Mouse (Mus musculus): ENCODE measurements around the gene Plekhj1. TPM values are rescaled to one million over a fixed set of nuclear protein-coding genes. Genes with fewer than 3 reads are reported as not detected.

The Plekhj1 gene
- polyA plus RNA-seq, 1 experiment from 2014 or later = 151 TPM

GRCm38 (mm10) chr10:80808099-80808984 is 9.9 kb upstream of the Plekhj1 start:
- peak; percentile 91 for DNase-seq (ENCODE audit: low spot score, missing footprints)

GRCm38 (mm10) chr10:80807057-80807627 is 8.7 kb upstream of the Plekhj1 start:
- peaks cover 24% of the 10 kb centered on the region for H3K36me3 ChIP-seq (ENCODE audit: control insufficient read depth, insufficient read depth, low read length)
- under 1% methylated on average over 58 of the region's 58 CpGs for WGBS
- H3K4me1 ChIP-seq (ENCODE audit: control insufficient read depth, insufficient read depth, low read length) = peaks cover 25% of the 10 kb centered on the region
- peaks cover 30% of the 10 kb centered on the region for H3K27me3 ChIP-seq (ENCODE audit: control insufficient read depth, insufficient read depth, low read length)
- H3K4me2 ChIP-seq = peak overlapping the region; percentile 91
- peak overlapping the region; percentile 40 for H3K4me3 ChIP-seq (ENCODE audit: low read depth, low read length)
- ATAC-seq (ENCODE audit: low FRiP score) = peak; percentile 82
- H3K9ac ChIP-seq (ENCODE audit: low read length) = peak overlapping the region; percentile 75
- H3K9me3 ChIP-seq (ENCODE audit: control insufficient read depth, low read length) = no peaks in the 10 kb centered on the region
- DNase-seq (ENCODE audit: low spot score, missing footprints) = peak; percentile 96
- peak overlapping the region; percentile 20; the same call in 1 of the 2 replicates for H3K27ac ChIP-seq (ENCODE audit: low read depth, low read length)

More at GRCm38 (mm10) chr10:80808099-80808984, 9.9 kb upstream of the Plekhj1 start:
- Histone ChIP-seq H3K4me2 (peak overlapping the region; percentile 29; the same call in 1 of the 2 replicates), H3K4me3 (ENCODE audit: low read depth, low read length) (peak overlapping the region; percentile 6; the same call in 1 of the 2 replicates), H3K4me1 (ENCODE audit: control insufficient read depth, insufficient read depth, low read length) (peaks cover 25% of the 10 kb centered on the region), H3K36me3 (ENCODE audit: control insufficient read depth, insufficient read depth, low read length) (peaks cover 13% of the 10 kb centered on the region), H3K27me3 (ENCODE audit: control insufficient read depth, insufficient read depth, low read length) (peaks cover 30% of the 10 kb centered on the region), H3K27ac (ENCODE audit: low read depth, low read length) (no peak overlapping the region), H3K9ac (ENCODE audit: low read length) (peak overlapping the region; percentile 24; the same call in 1 of the 2 replicates), H3K9me3 (ENCODE audit: control insufficient read depth, low read length) (no peaks in the 10 kb centered on the region)
- 20% methylated on average over 40 of the region's 40 CpGs for WGBS
- ATAC-seq (ENCODE audit: low FRiP score) = no peak

- Histone ChIP-seq H3K27me3 (ENCODE audit: control insufficient read depth, insufficient read depth, low read length) (peaks cover 30% of the 10 kb centered on the region), H3K9me3 (ENCODE audit: control insufficient read depth, low read length) (no peaks in the 10 kb centered on the region), H3K27ac (ENCODE audit: low read depth, low read length) (no peak overlapping the region; the same call in 1 of the 2 replicates), H3K36me3 (ENCODE audit: control insufficient read depth, insufficient read depth, low read length) (peaks cover 24% of the 10 kb centered on the region), H3K4me2 (peak overlapping the region; percentile 91), H3K4me3 (ENCODE audit: low read depth, low read length) (peak overlapping the region; percentile 40), H3K4me1 (ENCODE audit: control insufficient read depth, insufficient read depth, low read length) (peaks cover 25% of the 10 kb centered on the region), H3K9ac (ENCODE audit: low read length) (peak overlapping the region; percentile 75)
- ATAC-seq (ENCODE audit: low FRiP score) (peak; percentile 8; the same call in 1 of the 2 replicates), DNase-seq (ENCODE audit: low spot score, missing footprints) (no peak)
- WGBS = 37% methylated on average over 34 of the region's 34 CpGs
Measured at GRCm38 (mm10) chr10:80806341-80807056, 8.1 kb upstream of the Plekhj1 start.

- no peak overlapping the region for H3K27ac ChIP-seq (ENCODE audit: low read depth, low read length)
- peaks cover 30% of the 10 kb centered on the region for H3K27me3 ChIP-seq (ENCODE audit: control insufficient read depth, insufficient read depth, low read length)
- no peak overlapping the region for H3K9ac ChIP-seq (ENCODE audit: low read length)
- H3K4me2 ChIP-seq = no peak overlapping the region
- peaks cover 25% of the 10 kb centered on the region for H3K4me1 ChIP-seq (ENCODE audit: control insufficient read depth, insufficient read depth, low read length)
- peaks cover 28% of the 10 kb centered on the region for H3K36me3 ChIP-seq (ENCODE audit: control insufficient read depth, insufficient read depth, low read length)
- no peak overlapping the region for H3K4me3 ChIP-seq (ENCODE audit: low read depth, low read length)
- 26% methylated on average over 3 of the region's 3 CpGs for WGBS
- no peaks in the 10 kb centered on the region for H3K9me3 ChIP-seq (ENCODE audit: control insufficient read depth, low read length)
- DNase-seq (ENCODE audit: low spot score, missing footprints) = peak; percentile 97
- peak; percentile 49 for ATAC-seq (ENCODE audit: low FRiP score)
Measured at GRCm38 (mm10) chr10:80805925-80806324, 7.5 kb upstream of the Plekhj1 start.

- DNase-seq (ENCODE audit: low spot score, missing footprints) = no peak
- Histone ChIP-seq H3K9ac (ENCODE audit: low read length) (no peak overlapping the region), H3K27ac (ENCODE audit: low read depth, low read length) (no peak overlapping the region), H3K4me1 (ENCODE audit: control insufficient read depth, insufficient read depth, low read length) (peaks cover 26% of the 10 kb centered on the region), H3K9me3 (ENCODE audit: control insufficient read depth, low read length) (no peaks in the 10 kb centered on the region), H3K27me3 (ENCODE audit: control insufficient read depth, insufficient read depth, low read length) (peaks cover 28% of the 10 kb centered on the region), H3K4me2 (no peak overlapping the region), H3K4me3 (ENCODE audit: low read depth, low read length) (no peak overlapping the region), H3K36me3 (ENCODE audit: control insufficient read depth, insufficient read depth, low read length) (peaks cover 28% of the 10 kb centered on the region)
- WGBS = 77% methylated on average over 3 of the region's 5 CpGs
- no peak for ATAC-seq (ENCODE audit: low FRiP score)
Measured at GRCm38 (mm10) chr10:80805322-80805721, 6.9 kb upstream of the Plekhj1 start.

GRCm38 (mm10) chr10:80804916-80805315 is 6.5 kb upstream of the Plekhj1 start, which contains the start of gene Amh:
Gene Amh, plus strand, starts transcription at chr10:80805243.
- no peak for DNase-seq (ENCODE audit: low spot score, missing footprints)
- no peak for ATAC-seq (ENCODE audit: low FRiP score)
- 65% methylated on average over 6 of the region's 6 CpGs for WGBS
- Histone ChIP-seq H3K9me3 (ENCODE audit: control insufficient read depth, low read length) (no peaks in the 10 kb centered on the region), H3K9ac (ENCODE audit: low read length) (no peak within 1 kb of the TSS), H3K27ac (ENCODE audit: low read depth, low read length) (no peak within 1 kb of the TSS), H3K4me3 (ENCODE audit: low read depth, low read length) (no peak within 1 kb of the TSS), H3K27me3 (ENCODE audit: control insufficient read depth, insufficient read depth, low read length) (peaks cover 25% of the 10 kb centered on the region), H3K36me3 (ENCODE audit: control insufficient read depth, insufficient read depth, low read length) (peaks cover 28% of the 10 kb centered on the region), H3K4me1 (ENCODE audit: control insufficient read depth, insufficient read depth, low read length) (peaks cover 30% of the 10 kb centered on the region), H3K4me2 (no peak within 1 kb of the TSS)

GRCm38 (mm10) chr10:80804340-80804739 is 5.9 kb upstream of the Plekhj1 start:
- ATAC-seq (ENCODE audit: low FRiP score) = no peak
- Histone ChIP-seq H3K27me3 (ENCODE audit: control insufficient read depth, insufficient read depth, low read length) (peaks cover 23% of the 10 kb centered on the region), H3K9me3 (ENCODE audit: control insufficient read depth, low read length) (no peaks in the 10 kb centered on the region), H3K4me2 (no peak overlapping the region), H3K36me3 (ENCODE audit: control insufficient read depth, insufficient read depth, low read length) (peaks cover 28% of the 10 kb centered on the region), H3K27ac (ENCODE audit: low read depth, low read length) (no peak overlapping the region), H3K4me3 (ENCODE audit: low read depth, low read length) (no peak overlapping the region), H3K9ac (ENCODE audit: low read length) (no peak overlapping the region), H3K4me1 (ENCODE audit: control insufficient read depth, insufficient read depth, low read length) (peaks cover 36% of the 10 kb centered on the region)
- DNase-seq (ENCODE audit: low spot score, missing footprints) = no peak
- 96% methylated on average over 2 of the region's 2 CpGs for WGBS

- peaks cover 27% of the 10 kb centered on the region for H3K4me1 ChIP-seq (ENCODE audit: control insufficient read depth, insufficient read depth, low read length)
- H3K36me3 ChIP-seq (ENCODE audit: control insufficient read depth, insufficient read depth, low read length) = peaks cover 28% of the 10 kb centered on the region
- H3K27ac ChIP-seq (ENCODE audit: low read depth, low read length) = no peak overlapping the region
- no peaks in the 10 kb centered on the region for H3K9me3 ChIP-seq (ENCODE audit: control insufficient read depth, low read length)
- DNase-seq (ENCODE audit: low spot score, missing footprints) = no peak
- H3K27me3 ChIP-seq (ENCODE audit: control insufficient read depth, insufficient read depth, low read length) = peaks cover 10% of the 10 kb centered on the region
- no peak for ATAC-seq (ENCODE audit: low FRiP score)
- 85% methylated on average over 3 of the region's 3 CpGs for WGBS
- H3K9ac ChIP-seq (ENCODE audit: low read length) = no peak overlapping the region
- no peak overlapping the region for H3K4me2 ChIP-seq
- H3K4me3 ChIP-seq (ENCODE audit: low read depth, low read length) = no peak overlapping the region
Measured at GRCm38 (mm10) chr10:80802996-80803395, 4.6 kb upstream of the Plekhj1 start.
